Mouse (Mus musculus) cerebellum, adult 8-10 months (tissue): ENCODE data around the gene Hoxd9.

Experiments
- DNase-seq: peaks from one replicate; pipeline ENCODE4 v3.0.0; 2022

Gene Hoxd9

DNA sequence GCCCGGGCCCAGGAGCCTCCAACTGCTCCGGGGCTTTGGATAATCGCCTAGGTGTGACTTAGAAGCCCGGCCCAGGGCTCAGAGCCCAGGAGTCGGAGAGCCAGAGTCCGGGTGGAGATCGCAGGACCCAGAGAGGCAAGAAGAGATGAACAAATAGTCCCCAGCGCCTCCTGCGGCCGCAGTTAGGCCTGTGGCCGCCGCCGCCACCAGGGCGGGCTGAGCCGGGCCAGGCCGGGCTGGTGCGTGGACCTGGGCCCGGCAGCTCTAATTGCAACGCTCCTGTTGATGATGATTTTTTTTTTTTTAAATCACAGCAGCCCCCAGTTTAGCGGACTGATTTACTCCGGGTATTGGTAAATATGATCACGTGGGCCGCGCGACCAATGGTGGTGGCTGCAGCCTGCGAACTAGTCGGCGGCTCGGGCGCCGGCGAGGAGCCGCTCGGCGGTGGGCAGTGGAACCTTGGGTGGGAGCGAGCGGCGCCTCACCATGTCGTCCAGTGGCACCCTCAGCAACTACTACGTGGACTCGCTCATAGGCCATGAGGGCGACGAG is at the start of gene Hoxd9:
Gene Hoxd9 (plus strand): TSS at position 161 of the 555 bp plus-strand sequence.
- DNase-seq: no peak

- no peak for DNase-seq
Measured at GRCm38 (mm10) chr2:74652996-74653340, 44.6 kb upstream of the Hoxd9 start.

DNA sequence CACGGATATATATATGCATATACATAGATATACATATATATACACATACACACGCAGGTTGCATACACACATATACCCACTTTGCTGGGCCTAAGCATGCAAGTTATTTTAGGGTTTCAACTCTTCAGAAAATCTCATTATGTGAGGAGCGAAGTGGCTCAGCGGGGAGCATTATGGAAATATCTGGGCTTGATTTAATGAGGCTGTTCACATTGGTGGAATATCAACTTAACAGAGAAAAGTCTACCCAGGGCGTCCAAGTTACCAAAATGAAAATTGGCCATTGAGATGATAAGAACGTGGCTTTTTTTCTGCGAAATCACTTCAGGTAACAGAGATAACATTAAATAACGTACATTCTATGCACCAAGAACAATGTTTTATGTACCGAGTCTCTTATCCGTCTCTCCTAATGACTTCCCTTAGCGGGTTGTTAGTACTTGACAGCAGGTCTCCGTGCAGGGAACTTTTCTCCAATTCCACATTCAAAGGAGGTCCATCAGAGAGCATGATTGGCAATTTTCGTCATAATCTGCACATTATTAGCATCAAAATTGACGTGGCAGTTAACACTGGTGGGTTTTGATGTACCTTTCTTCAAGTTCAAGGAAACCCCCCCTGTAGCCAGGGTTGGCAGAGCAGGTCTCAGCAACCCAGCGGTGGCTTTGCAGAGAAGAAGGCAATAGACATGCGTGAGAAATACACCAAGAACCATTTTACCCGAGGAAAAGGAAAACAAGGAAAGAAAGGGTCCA is 43.6 kb upstream of the Hoxd9 start:
- DNase-seq: no peak

GRCm38 (mm10) chr2:74654743-74655419 is 42.6 kb upstream of the Hoxd9 start:
- DNase-seq: no peak

DNA sequence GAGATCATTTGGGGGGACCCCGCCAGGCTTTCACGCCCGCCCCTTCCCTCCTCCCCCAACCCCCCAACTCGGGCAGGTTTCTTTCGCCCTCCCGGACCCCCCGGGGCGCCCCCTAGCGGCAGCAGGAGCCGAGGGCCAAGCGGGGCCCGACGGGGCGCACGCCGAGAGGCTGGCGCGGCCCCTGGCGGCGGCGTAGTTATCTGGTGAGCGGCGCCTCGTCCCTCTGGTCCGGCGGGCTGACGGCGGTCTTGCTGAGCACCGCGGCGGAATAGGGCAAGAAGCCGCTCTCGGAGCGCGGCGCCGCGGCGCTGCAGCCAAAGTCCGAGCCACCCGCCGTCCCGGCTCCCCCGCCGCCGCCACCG is 42.1 kb upstream of the Hoxd9 start:
- DNase-seq: no peak

DNA sequence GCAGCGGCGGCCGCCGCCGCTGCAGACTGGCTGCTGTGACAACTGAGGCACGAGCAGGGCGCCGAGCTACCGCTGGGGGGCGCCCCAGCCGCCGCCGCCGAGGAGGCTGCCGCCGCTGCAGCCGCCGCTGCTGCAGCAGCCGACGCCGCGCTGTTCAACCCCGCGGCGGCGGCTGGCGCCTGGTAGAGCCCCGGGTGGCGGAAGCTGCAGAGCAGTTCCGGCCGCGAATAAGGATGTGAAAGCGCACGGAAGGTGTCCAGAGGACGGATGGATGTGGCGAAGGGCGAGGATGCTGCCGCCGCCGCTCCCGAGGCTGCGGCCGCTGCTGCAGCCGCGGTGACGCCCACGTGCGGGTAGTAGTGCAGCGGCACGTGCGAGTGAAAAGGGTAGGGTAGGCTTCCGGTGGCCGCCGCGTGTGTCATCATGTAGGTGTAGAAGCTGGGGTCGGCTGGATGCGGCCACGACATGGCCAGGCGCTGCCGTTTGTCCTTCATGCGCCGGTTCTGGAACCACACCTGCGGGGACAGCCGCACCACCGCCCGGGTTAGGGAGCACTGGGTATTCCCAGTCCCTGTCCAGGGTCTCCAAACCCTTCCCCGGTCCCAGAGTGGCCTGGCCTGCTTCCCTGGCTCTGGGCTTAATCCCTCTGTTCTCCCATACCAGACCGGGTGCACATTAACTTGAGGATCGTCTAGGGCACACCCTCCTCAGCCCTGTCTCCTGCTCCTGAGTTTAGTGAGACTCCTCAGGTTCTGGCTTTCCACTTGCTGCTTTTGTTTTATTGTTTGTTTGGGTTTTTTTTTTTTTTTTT is 41.5 kb upstream of the Hoxd9 start:
- DNase-seq: no peak

GRCm38 (mm10) chr2:74656632-74657021 is 40.9 kb upstream of the Hoxd9 start:
- no peak for DNase-seq

DNA sequence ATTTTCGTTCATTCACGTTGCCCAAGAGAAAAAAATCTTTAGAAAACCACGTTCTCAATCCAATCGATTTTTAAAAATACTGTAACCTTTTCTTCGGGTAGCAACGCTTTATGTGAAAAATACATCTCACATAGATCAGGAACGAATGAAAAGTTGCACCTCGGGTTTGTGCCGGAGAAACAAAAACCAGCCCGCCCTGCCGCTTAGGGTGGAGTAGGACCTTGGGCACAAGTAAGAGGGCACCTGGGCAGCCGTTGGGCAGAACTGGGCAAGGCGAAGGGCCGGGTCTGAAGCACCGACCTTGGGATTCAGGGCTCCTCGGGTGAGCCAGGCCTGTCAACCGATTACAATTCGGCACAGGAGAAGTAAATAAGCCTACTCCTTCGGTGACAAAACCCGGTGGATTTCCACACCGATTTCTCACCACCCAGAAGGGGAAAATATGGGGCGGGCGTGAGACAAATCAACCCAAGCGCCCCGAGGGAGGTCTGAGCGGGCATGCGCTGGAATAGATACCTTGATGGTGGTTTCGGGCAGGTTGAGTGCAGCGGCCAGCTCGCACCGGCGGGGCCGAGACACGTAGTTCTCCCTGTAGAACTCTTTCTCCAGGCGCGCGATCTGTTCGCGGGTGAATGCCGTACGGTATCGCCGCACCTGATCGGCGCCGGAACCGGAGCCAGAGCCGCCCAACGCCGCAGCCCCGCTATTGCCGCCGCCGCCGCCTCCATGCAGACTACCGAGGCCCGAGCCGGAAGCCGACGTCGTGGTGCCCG is 40.1 kb upstream of the Hoxd9 start:
- DNase-seq: no peak

GRCm38 (mm10) chr2:74658024-74658666 is 39.4 kb upstream of the Hoxd9 start:
- DNase-seq: no peak

- DNase-seq: no peak
Measured at GRCm38 (mm10) chr2:74658667-74659371, 38.7 kb upstream of the Hoxd9 start.

DNA sequence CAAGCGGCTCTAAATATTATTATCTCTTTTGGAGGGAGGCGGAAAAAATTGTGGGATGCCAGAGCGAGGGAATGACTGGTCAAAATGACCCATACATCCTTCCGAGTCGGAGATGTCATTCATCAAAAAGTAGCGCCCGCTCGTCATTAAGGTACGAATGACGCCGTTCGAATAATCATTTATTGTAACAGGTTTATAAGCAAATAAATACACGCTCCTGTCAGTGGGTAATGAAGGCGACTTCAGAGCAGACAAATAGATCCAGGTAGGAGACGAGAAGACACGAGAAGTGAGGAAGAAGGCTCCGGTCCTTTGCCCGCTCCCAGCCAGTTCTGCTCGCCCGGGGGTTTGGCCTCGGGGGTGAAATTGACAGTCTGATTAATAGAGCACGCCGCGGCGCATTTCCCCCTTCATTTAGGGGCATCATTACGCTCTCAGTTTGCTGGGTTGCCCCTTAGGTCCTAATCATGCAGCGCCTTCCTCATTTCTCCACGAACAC is 38.0 kb upstream of the Hoxd9 start, which contains the start of gene Evx2:
Gene Evx2 (minus strand): TSS at position 51 of the 499 bp plus-strand sequence.
- DNase-seq: no peak

DNA sequence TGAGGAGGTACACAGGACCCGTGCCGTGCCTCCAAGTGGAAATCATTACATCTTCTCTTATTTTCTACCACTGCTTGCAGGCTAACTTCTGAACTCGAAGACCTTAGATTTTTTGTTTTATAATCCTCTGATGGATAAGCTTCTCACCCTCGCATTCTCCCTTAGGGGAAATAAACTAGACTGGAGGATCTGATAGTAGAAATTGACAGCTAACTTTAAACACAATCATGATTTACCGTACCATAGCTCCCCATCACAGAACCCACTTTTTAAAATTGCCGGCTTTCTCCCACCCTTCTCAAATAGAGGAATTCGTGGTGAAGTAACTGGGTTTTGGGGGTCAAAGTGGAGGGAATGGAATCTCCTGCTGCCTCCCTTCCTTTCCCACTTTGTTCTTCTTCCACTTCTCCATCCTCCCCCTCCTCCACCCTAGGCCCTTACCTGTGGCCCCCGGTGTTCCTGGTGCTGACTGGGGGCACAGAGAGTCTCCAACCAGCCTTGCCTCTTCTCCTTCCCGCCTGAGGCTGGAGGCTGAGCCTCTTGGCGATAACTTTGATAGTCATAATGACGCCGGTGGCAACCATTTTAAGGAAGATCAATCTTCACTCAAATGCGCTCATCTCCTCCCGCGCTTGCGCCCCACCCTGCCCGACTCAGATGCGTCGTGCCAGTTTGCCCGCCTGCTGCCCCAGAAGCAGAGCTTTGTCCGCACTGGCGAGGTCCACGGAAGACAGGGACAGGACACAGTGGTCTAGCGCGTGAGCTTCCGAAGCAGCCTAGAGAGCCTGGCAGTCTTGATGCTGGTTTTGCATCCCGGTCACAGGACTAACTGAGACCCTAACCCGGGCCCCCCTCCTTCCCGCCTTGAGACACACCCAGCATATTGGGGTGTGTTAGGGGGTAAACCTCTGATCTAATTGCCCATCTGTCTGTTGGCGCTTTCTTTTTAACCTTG is 36.8 kb upstream of the Hoxd9 start:
- no peak for DNase-seq

- no peak for DNase-seq
Measured at GRCm38 (mm10) chr2:74661685-74662084, 35.8 kb upstream of the Hoxd9 start.

- DNase-seq: no peak
Measured at GRCm38 (mm10) chr2:74663291-74663925, 34.1 kb upstream of the Hoxd9 start.

- no peak for DNase-seq
Measured at GRCm38 (mm10) chr2:74666411-74666810, 31.1 kb upstream of the Hoxd9 start.

GRCm38 (mm10) chr2:74667191-74667841 is 30.2 kb upstream of the Hoxd9 start:
- DNase-seq: no peak

- no peak for DNase-seq
Measured at GRCm38 (mm10) chr2:74667842-74668357, 29.6 kb upstream of the Hoxd9 start, which contains the start of gene Hoxd13. TSS of gene Hoxd13 (plus strand) at chr2:74668310.

GRCm38 (mm10) chr2:74668370-74669229 is 28.9 kb upstream of the Hoxd9 start:
- DNase-seq: no peak
